Mouse (Mus musculus) common myeloid progenitor, adult 5-6 weeks (primary cell): ENCODE results near the gene Prrt1. TPM values are rescaled to one million over a fixed set of nuclear protein-coding genes. Genes with fewer than 3 reads are reported as not detected.

Experiments
- total RNA-seq: library from RNA; stranded (forward); fragments of 200-1000, 187-1606 nt; gene quantifications from 2 replicates; pipeline ENCODE4 v1.2.3, GENCODE M21; 2017

Gene Prrt1
- total RNA-seq, 1 experiment from 2014 or later: not detected

Other genes starting within 250 kb of the Prrt1 start
- gene BC051142, start 230.7 kb upstream of the Prrt1 start, total RNA-seq: 4.2 and 6.4 TPM in 2 replicates
- not detected in 2 replicates for gene Btnl4, start 152.2 kb upstream of the Prrt1 start, total RNA-seq
- not detected in 2 replicates for gene Btnl6, start 112.2 kb upstream of the Prrt1 start, total RNA-seq
- 1.5 TPM in 1 of 2 replicates, not detected in the other for gene Notch4, start 65.3 kb upstream of the Prrt1 start, total RNA-seq
- 11.3 and 22.4 TPM in 2 replicates for gene Gpsm3, start 39.7 kb upstream of the Prrt1 start, total RNA-seq
- 22.5 and 29.4 TPM in 2 replicates for gene Pbx2, start 38.3 kb upstream of the Prrt1 start, total RNA-seq
- 0.73 and 1.4 TPM in 2 replicates for gene Ager, start 31.7 kb upstream of the Prrt1 start, total RNA-seq
- gene Rnf5, start 25.8 kb upstream of the Prrt1 start, total RNA-seq: 13.2 and 14.4 TPM in 2 replicates
- gene Agpat1, start 25.3 kb upstream of the Prrt1 start, total RNA-seq: 17.8 and 39.7 TPM in 2 replicates
- gene Egfl8, start 13.6 kb upstream of the Prrt1 start, total RNA-seq: 1.6 and 2.4 TPM in 2 replicates
- gene Ppt2, start 1.0 kb upstream of the Prrt1 start, total RNA-seq: 17.4 and 21.2 TPM in 2 replicates
- 20.6 and 31.6 TPM in 2 replicates for gene Fkbpl, start 15.2 kb downstream of the Prrt1 start, total RNA-seq
- 19.9 and 25.1 TPM in 2 replicates for gene Atf6b, start 17.6 kb downstream of the Prrt1 start, total RNA-seq
- not detected in 2 replicates for gene Tnxb, start 41.0 kb downstream of the Prrt1 start, total RNA-seq
- gene C4b, start 114.3 kb downstream of the Prrt1 start, total RNA-seq: 0.18 TPM in 1 of 2 replicates, not detected in the other
- not detected in 2 replicates for gene Cyp21a1, start 175.0 kb downstream of the Prrt1 start, total RNA-seq
- gene Stk19, start 207.4 kb downstream of the Prrt1 start, total RNA-seq: 10.0 and 32.9 TPM in 2 replicates
- gene Dxo, start 207.5 kb downstream of the Prrt1 start, total RNA-seq: 21.2 and 27.9 TPM in 2 replicates
- gene Skiv2l, start 220.7 kb downstream of the Prrt1 start, total RNA-seq: 28.9 and 33.8 TPM in 2 replicates
- gene Nelfe, start 220.9 kb downstream of the Prrt1 start, total RNA-seq: 39.6 and 41.9 TPM in 2 replicates
- not detected in 2 replicates for gene Cfb, start 233.0 kb downstream of the Prrt1 start, total RNA-seq
- 11.1 and 16.2 TPM in 2 replicates for gene Zbtb12, start 249.9 kb downstream of the Prrt1 start, total RNA-seq